Mouse (Mus musculus) midbrain, embryonic 14.5 days (tissue): ENCODE results near the gene Lztr1. TPM values are rescaled to one million over a fixed set of nuclear protein-coding genes. Genes with fewer than 3 reads are reported as not detected.
"Not testable (repeated sequence)": the region's sequence is repeated elsewhere in the genome, so short reads cannot be mapped to it uniquely, and the experiment has no call there.

Experiments
- ATAC-seq: fragments of 200-750 bp; cut with Nextera tagmentation; 2 replicates; pipeline ENCODE4 v1.8.0; 2017; ENCODE audit warnings: moderate number of reproducible peaks, moderate library complexity; ENCODE audit not compliant: low FRiP score, low TSS enrichment
- DNase-seq: peaks from one replicate; pipeline ENCODE4 v3.0.0-alpha.2; 2015
- H3K27ac ChIP-seq: fragments of 300-500 bp; sonication (generic); replicated peaks from 2 replicates; pipeline ENCODE4 v1.5.1; 2014; ENCODE audit warnings: mild to moderate bottlenecking, low read depth, low read length, moderate library complexity
- H3K27me3 ChIP-seq: fragments of 300-500 bp; sonication (generic); 2 replicates; pipeline ENCODE4 v1.6.1; 2014; ENCODE audit warnings: low read length, control low read depth, mixed read lengths; ENCODE audit not compliant: control insufficient read depth, insufficient read depth
- H3K36me3 ChIP-seq: fragments of 300-500 bp; sonication (generic); 2 replicates; pipeline ENCODE4 v1.6.1; 2014; ENCODE audit warnings: low read length, control low read depth; ENCODE audit not compliant: control insufficient read depth, insufficient read depth
- H3K4me1 ChIP-seq: fragments of 300-500 bp; sonication (generic); 2 replicates; pipeline ENCODE4 v1.6.1; 2014; ENCODE audit warnings: mild to moderate bottlenecking, antibody characterized with exemption, low read length, control low read depth; ENCODE audit not compliant: control insufficient read depth, insufficient read depth
- H3K4me2 ChIP-seq: fragments of 300-500 bp; sonication (generic); 2 replicates; pipeline ENCODE4 v1.6.1; 2014; ENCODE audit warnings: mild to moderate bottlenecking, low read length, moderate library complexity
- H3K4me3 ChIP-seq: fragments of 300-500 bp; sonication (generic); replicated peaks from 2 replicates; pipeline ENCODE4 v1.5.1; 2014; ENCODE audit warnings: low read depth, low read length
- H3K9ac ChIP-seq: fragments of 300-500 bp; sonication (generic); replicated peaks from 2 replicates; pipeline ENCODE4 v1.6.1; 2014; ENCODE audit warnings: mild to moderate bottlenecking, low read length, moderate library complexity
- H3K9me3 ChIP-seq: fragments of 300-500 bp; sonication (generic); 2 replicates; pipeline ENCODE4 v1.6.1; 2016; ENCODE audit warnings: low read length, control low read depth, mixed read lengths; ENCODE audit not compliant: control insufficient read depth
- WGBS: fragments of 180-500 bp; shearing (Covaris S2); extraction: QIAGEN DNeasy Blood & Tissue Kit; methylation state at CpG from one replicate; pipeline ENCODE4 v1.1.7; 2014; 5-methylcytosine and 5-hydroxymethylcytosine counted together
- polyA plus RNA-seq: library from polyadenylated mRNA; unstranded; fragments of >200 nt; fragmentation: Nextera tagmentation; extraction: Ambion mirVana; gene quantifications from 2 replicates; pipeline ENCODE4 v1.2.1, GENCODE M21; 2014

Gene Lztr1
- polyA plus RNA-seq, 1 experiment from 2014 or later = 121 TPM

- H3K4me2 ChIP-seq = no peak overlapping the region
These were observed 23.8 kb downstream of the Lztr1 start for GRCm38 (mm10) chr16:17532271-17532670.

GRCm38 (mm10) chr16:17532676-17533329 lies 24.3 kb downstream of the Lztr1 start:
- H3K9me3 ChIP-seq = no peaks in the 10 kb centered on the region
- H3K27me3 ChIP-seq = no peaks in the 10 kb centered on the region
- DNase-seq (no peak), ATAC-seq (no peak)
- peaks cover 14% of the 10 kb centered on the region for H3K4me1 ChIP-seq
- no peak overlapping the region for H3K9ac ChIP-seq
- no peak overlapping the region for H3K4me2 ChIP-seq
- H3K27ac ChIP-seq = no peak overlapping the region
- 71% methylated on average over 14 of the region's 14 CpGs for WGBS
- H3K4me3 ChIP-seq = no peak overlapping the region
- H3K36me3 ChIP-seq = peaks cover 11% of the 10 kb centered on the region

More at GRCm38 (mm10) chr16:17532271-17532670, 23.8 kb downstream of the Lztr1 start:
- ATAC-seq = no peak
- Histone ChIP-seq H3K4me1 (peaks cover 14% of the 10 kb centered on the region), H3K27me3 (no peaks in the 10 kb centered on the region), H3K9me3 (no peaks in the 10 kb centered on the region), H3K27ac (no peak overlapping the region), H3K4me3 (no peak overlapping the region), H3K36me3 (peaks cover 16% of the 10 kb centered on the region), H3K9ac (no peak overlapping the region)
- WGBS = 66% methylated on average over 4 of the region's 4 CpGs
- DNase-seq = peak; percentile 26

- 95% methylated on average over 3 of the region's 3 CpGs for WGBS
- H3K27ac ChIP-seq = no peak overlapping the region
- ATAC-seq = no peak
- H3K36me3 ChIP-seq = no peaks in the 10 kb centered on the region
- H3K9ac ChIP-seq = no peak overlapping the region
- no peaks in the 10 kb centered on the region for H3K9me3 ChIP-seq
- H3K4me2 ChIP-seq = no peak overlapping the region
- no peaks in the 10 kb centered on the region for H3K27me3 ChIP-seq
- no peak overlapping the region for H3K4me3 ChIP-seq
- DNase-seq = no peak
- peaks cover 4% of the 10 kb centered on the region for H3K4me1 ChIP-seq
These were observed 28.1 kb downstream of the Lztr1 start for GRCm38 (mm10) chr16:17536584-17536983.

GRCm38 (mm10) chr16:17542632-17543031 lies 34.1 kb downstream of the Lztr1 start:
- Histone ChIP-seq H3K27ac (no peak overlapping the region), H3K27me3 (no peaks in the 10 kb centered on the region), H3K36me3 (no peaks in the 10 kb centered on the region), H3K4me2 (no peak overlapping the region), H3K9me3 (no peaks in the 10 kb centered on the region), H3K9ac (no peak overlapping the region), H3K4me1 (no peaks in the 10 kb centered on the region), H3K4me3 (no peak overlapping the region)
- ATAC-seq = no peak
- DNase-seq = no peak
- 89% methylated on average over 2 of the region's 2 CpGs for WGBS

- Histone ChIP-seq H3K9ac (no peak overlapping the region), H3K4me1 (peaks cover 10% of the 10 kb centered on the region), H3K4me3 (no peak overlapping the region), H3K4me2 (no peak overlapping the region), H3K36me3 (no peaks in the 10 kb centered on the region), H3K27me3 (no peaks in the 10 kb centered on the region), H3K27ac (no peak overlapping the region), H3K9me3 (no peaks in the 10 kb centered on the region)
- 78% methylated on average over 7 of the region's 7 CpGs for whole genome bisulfite sequencing
- DNase-seq (no peak), ATAC-seq (no peak)
These were observed 44.3 kb downstream of the Lztr1 start for GRCm38 (mm10) chr16:17552837-17553236.

DNA sequence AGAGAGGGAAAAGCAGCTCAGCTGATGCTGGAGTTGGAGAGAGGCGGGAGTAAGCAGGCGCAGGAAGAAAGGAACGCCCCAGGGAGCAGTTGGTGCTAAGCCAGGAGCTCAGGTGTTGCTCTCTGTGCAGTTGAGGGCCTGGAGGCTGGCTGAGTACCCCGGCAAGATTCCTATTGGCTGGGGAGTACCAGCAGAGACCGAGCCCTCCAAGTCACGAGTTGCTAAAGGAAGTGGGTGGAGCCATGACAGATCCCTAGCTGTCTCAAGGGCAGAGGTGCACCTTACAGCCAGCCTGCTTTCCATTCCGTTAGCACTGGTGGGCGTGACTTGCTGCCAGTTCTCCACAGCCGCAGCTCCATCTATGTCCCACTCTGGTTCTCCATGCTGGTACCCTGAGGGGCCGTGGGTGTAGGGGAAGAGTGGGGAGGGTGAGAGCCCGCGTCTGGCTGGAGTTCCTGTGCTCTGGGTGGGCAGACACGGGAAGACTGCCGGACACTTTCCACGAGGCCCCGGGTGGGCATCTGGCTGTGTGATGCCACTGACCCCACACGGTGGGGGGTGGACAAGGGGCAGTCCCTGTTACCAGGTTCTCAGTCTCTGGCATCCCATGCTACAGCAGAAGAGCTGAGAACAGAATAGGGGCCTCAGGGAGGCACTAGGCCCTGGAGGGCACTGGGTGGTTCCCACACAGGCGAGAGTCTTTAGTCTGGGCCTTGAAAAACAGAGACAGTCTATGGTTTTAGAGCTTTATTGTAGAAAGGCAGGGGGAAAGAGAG lies 45.6 kb downstream of the Lztr1 start:
- no peaks in the 10 kb centered on the region for H3K9me3 ChIP-seq
- no peak overlapping the region for H3K4me3 ChIP-seq
- no peaks in the 10 kb centered on the region for H3K36me3 ChIP-seq
- H3K4me1 ChIP-seq = peaks cover 21% of the 10 kb centered on the region
- H3K27ac ChIP-seq = peak overlapping the region; percentile 20; the same call in 1 of the 2 replicates
- H3K4me2 ChIP-seq = peak overlapping the region; percentile 41
- 4% methylated on average over 18 of the region's 18 CpGs for WGBS
- DNase-seq = peak; percentile 64
- ATAC-seq = peak; percentile 50
- H3K27me3 ChIP-seq = no peaks in the 10 kb centered on the region
- H3K9ac ChIP-seq = no peak overlapping the region; the same call in 1 of the 2 replicates

DNA sequence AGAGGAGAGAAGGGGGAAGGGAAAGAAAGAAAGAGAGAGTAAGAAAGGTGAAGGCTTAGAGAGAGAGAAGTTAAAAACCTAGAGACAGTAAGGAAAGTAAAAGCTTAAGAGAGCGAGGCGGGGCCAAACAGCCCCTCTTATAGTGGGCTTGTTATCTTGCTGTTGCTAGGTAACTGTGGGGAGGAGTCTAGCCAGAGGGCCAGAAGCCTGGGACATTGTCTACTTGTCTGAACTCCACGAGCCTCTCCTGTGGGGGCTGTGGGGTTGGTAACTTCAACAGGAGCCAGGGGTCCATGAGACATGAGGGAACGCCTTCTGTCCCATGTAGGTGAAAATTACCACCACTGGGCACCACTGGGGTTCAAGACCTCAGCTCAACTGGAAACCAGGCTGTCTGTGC lies 46.2 kb downstream of the Lztr1 start:
- H3K4me1 ChIP-seq = peaks cover 23% of the 10 kb centered on the region
- H3K36me3 ChIP-seq, H3K27me3 ChIP-seq, H3K9ac ChIP-seq, H3K9me3 ChIP-seq, ATAC-seq, H3K4me2 ChIP-seq, H3K4me3 ChIP-seq: not testable (repeated sequence)
- DNase-seq = peak; percentile 40
- peak overlapping the region; percentile 20; the same call in 1 of the 2 replicates for H3K27ac ChIP-seq
- 9% methylated on average over 4 of the region's 4 CpGs for WGBS

GRCm38 (mm10) chr16:17556180-17556579 lies 47.7 kb downstream of the Lztr1 start:
- WGBS = 87% methylated on average over 4 of the region's 4 CpGs
- DNase-seq (no peak), ATAC-seq (no peak)
- peaks cover 27% of the 10 kb centered on the region for H3K4me1 ChIP-seq
- no peak overlapping the region for H3K27ac ChIP-seq
- no peaks in the 10 kb centered on the region for H3K9me3 ChIP-seq
- H3K36me3 ChIP-seq = no peaks in the 10 kb centered on the region
- H3K4me2 ChIP-seq = no peak overlapping the region
- H3K4me3 ChIP-seq = no peak overlapping the region
- H3K9ac ChIP-seq = no peak overlapping the region
- H3K27me3 ChIP-seq = no peaks in the 10 kb centered on the region

GRCm38 (mm10) chr16:17556907-17557306 lies 48.4 kb downstream of the Lztr1 start:
- no peak overlapping the region for H3K27ac ChIP-seq
- no peak overlapping the region for H3K4me2 ChIP-seq
- DNase-seq (no peak), ATAC-seq (no peak)
- no peaks in the 10 kb centered on the region for H3K36me3 ChIP-seq
- 64% methylated on average over 4 of the region's 4 CpGs for WGBS
- H3K4me1 ChIP-seq = peaks cover 34% of the 10 kb centered on the region
- H3K4me3 ChIP-seq = no peak overlapping the region
- no peaks in the 10 kb centered on the region for H3K27me3 ChIP-seq
- no peak overlapping the region for H3K9ac ChIP-seq
- no peaks in the 10 kb centered on the region for H3K9me3 ChIP-seq
